Mouse (Mus musculus): ENCODE results near the gene Dapk2.
"Not testable (repeated sequence)": the region's sequence is repeated elsewhere in the genome, so short reads cannot be mapped to it uniquely, and the experiment has no call there.

The Dapk2 gene

DNA sequence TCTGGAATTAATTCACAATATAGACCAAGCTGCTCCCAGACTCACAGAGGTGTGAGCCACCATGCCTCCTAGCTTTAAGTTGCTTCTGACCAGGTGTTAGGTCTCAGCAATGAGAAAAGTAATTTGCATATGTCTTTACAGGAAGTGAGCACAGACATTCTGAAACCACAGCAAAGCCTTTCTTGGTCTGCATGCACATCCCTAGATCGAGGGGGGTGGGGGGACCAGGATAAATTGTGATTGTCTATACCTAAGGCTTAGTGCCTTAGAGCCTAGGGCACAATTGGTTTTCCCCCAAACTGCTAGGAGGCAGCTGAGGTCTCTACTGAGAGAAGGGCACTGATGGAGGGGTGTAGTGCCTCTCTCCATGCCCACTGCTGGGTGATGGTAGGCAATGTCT, 122.5 kb downstream of the Dapk2 start:
- no peak for DNase-seq

DNA sequence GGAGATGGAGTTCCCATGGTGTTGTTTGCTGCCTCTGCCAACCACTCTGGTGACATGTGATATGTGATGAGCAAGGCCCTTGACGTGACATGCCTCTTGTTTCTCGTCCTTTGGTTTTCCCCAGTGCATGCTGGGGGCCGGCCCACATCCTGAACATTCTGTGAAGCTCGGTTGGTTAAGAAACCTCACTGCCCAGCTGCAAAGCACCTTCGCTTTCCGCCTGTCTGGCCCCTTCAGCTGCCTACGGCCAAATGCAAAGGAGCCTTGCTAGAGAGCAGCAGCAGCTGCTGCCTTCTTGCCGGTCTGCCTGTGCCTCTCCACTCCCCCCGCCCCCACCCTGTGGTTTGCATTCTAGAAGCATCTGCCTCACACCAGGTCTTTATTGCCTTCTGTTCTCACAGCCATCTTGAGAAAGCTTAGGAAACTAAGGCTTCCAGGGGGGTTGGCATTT, 123.5 kb downstream of the Dapk2 start:
- DNase-seq = no peak

DNA sequence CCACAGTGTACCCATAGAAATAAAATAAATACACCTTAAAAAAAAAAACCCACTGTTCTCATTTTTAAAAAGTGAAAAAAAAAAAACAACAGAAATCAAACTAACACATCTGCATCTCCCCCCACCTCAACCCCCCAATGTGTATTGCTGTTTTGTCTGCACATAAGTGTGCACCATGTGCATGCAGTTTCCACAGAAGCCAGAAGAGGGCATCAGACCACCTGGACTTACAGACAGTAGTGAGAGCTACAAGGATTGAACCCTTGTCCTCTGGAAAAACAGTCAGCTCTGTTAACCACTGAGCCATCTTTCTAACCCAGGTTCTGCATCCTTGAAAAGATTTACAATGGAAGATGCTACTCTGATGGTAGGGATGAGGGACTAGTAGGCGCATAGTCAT, 124.6 kb downstream of the Dapk2 start:
- DNase-seq = no peak

DNA sequence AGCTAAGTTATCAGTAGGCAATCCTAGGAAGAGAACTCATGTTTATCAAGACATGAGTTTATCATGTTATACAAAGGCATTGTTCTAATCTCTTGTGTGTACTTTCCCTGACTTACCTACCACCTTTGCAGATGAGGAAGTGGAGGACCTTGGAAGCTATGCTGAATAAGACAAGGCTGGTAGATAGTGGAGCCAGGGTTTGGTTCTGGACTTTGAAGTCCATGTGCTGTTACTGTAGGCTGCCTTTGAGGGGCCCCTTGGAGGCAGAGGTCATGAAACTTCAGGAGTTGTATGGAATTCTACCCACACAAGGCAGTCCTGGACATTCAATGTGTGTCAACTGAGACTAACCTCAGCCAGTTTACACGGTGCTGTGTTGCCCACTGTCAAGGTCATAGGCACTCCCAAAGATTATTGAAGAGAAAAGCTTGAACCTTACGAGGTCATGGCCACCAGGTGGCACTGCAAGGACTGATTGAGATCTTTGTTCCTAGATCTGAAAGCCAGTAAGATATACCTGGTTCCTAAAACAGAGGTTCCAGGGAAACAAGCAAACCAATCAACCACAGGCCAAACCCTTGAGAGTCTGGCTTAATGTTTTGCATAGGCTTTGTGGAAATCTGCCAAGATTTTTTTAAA, 125.7 kb downstream of the Dapk2 start:
- DNase-seq = peak; percentile 76

DNA sequence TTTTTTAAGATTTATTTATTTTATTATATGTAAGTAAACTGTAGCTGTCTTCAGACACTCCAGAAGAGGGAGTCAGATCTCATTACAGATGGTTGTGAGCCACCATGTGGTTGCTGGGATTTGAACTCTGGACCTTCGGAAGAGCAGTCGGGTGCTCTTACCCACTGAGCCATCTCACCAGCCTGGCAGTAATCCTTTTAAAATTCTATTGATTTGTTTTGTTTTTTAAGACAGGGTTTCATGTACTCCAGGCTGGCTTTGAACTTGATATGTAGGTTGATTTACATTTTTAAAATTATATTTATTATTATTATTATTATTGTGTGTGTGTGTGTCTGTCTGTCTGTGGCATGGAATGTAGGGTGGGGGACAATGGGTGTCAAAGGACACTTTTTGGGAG, 127.2 kb downstream of the Dapk2 start:
- not testable (repeated sequence) for DNase-seq

DNA sequence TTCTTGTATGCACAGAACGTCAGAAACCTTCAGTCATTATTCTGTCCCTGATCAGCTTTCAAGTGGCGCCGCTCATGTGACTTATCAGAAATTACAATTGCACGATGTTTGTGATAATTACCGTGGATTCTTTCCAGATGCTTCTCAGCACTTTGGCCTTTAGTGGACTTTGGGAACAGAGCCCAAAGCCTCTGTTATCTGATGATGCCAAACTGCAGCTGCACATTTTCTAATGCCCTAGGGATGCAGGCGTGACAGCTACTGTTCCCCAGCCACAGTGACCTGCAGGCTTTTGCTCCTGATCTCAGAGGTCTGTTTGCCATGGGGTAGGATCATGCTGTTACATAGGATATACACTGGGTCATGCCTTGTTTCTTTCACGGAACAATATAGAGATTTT, 127.9 kb downstream of the Dapk2 start:
- DNase-seq = no peak

DNA sequence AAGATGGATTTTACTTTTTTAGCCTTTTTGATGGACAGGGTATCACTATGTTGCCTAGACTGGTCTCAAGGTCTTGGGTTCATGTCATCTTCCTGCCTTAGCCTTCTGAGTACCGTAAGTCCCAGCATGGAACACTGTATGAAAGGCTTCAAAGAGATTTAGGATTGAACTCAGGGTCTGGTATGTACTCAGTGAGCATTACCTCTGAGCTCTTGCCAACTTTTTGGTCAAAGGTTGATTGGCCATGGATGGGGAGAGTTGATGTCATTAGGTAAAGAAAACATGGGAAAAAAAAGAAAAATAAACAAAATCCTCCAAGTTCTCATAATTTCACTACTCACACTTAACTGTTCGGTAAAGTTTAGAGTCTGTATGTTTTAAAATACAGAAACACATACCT, 132.7 kb downstream of the Dapk2 start:
- no peak for DNase-seq

DNA sequence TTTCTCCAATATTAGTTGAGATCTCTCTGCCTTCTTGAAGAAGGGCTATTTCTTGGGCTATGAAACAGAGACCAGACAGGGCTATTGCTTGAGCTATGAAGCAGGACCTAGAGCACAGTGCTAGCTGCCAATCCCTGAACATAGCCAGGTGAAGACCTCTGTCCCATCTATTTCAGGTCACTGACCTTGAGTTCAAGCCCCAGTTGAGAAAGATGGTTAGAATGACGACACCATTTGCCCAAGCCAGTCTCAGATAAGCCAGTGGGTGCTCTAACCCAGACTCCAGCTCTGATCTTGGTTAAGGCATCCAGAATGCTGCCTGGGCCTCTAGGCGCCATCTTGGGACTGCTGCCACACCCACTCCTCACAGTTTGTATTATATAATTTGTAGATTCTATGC, 135.3 kb downstream of the Dapk2 start:
- DNase-seq = no peak

DNA sequence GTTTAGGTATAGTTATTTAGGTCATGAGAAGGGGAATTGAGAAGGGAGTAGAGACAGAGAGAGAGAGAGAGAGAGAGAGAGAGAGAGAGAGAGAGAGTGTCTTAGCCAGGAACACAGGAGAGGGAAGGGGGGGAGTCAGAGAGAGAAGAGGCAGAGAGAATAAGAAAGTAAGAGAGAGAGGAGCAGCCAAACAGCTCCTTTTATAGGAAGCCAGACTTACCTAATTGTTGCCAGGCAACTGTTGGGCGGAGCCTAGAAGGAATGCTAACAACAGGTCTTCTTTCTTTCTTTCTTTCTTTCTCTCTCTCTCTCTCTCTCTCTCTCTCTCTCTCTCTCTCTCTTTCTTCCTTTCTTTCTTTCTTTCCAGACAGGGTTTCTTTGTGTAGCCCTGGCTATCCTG, 136.2 kb downstream of the Dapk2 start:
- DNase-seq = no peak

DNA sequence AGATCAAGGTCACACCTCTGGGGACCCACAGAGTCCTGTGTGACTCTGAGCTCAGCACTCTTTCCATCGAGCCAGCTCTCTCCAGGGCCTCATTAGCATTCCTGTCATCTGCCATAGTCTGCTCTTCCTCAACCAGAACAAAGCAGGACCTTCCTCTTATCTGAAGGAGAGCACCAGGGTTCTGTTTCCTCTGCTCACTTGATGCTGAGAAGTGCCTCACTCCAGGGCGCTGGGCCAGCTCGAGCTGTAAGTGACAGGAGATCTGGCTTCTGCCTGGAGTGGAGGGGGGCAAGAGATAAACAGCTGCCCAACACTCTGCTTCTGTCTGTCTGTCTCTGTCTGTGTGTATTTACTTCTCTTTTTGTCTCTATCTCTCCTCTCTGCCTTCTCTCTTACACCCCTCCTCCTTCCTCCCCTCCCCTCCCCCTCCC, 137.0 kb downstream of the Dapk2 start:
- no peak for DNase-seq

DNA sequence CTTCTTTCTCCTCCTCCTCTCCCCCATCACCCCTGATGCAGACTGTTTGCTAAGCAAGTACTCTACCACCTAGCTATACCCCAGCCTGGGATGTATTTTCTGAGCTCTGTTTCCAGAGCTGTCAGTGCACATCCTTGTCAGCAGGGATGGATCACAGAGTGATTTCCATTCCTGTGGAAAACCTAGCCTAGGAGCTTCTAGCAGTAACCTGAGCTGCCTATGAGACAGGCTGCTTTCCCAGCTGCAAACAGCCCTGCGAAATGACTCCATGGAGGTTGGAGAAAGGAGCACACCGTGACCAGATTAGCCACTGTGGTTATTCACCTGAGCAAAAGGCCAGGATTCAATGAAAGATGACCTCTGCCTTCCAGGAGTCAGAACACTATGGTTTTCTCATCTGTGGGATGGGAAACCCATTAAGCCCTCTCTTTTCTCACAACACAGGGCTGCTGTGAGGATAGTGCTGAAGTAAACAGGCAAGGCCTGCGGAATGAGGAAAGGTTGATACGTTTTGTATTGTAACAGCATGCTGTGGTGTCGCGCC, 137.6 kb downstream of the Dapk2 start:
- DNase-seq = no peak

DNA sequence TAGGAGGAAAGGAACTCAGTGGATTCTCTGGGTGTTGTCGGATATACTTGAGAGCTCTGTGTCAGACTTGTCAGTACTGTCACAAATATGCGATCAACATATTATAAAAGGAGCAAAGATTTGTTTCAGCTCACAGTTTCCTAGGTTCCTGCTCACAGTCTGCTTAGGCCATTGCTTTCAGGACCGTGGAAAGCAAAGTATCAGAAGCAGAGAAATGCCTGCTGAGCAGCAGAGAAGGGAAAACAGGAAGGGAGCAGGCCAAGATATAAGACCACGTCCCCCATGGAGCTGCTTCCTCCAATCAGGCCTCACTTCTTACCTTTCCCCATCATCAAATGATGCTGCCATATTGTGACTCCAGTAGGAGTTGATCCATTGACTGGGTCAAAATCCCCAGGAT, 140.8 kb downstream of the Dapk2 start:
- DNase-seq = no peak

DNA sequence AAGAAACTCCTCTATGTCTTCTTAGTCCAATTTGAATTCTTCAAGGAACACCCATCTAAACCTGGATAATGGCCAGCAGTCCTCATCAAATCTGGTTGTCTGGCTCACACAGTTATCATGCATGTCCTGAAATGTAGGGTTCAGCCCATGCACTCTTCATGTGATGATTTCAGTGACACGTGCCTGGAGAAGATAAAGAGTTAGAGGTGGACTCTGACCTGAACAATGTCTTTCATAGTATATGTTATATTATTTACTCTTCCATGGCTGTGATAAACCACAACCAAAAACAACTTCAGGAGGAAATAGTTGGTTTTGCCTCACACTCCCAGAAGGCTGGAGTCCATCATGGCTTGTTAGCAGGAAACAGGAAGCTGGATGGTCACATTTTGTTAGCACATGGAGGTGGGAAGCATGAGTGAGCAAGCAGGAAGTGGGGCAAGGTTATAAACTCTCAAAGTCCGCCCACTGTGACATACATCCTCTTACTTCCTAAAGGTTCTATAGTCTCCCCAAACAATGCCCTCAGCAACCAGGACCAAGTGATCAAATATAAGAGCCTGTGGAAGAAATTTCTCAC, 142.5 kb downstream of the Dapk2 start:
- DNase-seq = no peak

DNA sequence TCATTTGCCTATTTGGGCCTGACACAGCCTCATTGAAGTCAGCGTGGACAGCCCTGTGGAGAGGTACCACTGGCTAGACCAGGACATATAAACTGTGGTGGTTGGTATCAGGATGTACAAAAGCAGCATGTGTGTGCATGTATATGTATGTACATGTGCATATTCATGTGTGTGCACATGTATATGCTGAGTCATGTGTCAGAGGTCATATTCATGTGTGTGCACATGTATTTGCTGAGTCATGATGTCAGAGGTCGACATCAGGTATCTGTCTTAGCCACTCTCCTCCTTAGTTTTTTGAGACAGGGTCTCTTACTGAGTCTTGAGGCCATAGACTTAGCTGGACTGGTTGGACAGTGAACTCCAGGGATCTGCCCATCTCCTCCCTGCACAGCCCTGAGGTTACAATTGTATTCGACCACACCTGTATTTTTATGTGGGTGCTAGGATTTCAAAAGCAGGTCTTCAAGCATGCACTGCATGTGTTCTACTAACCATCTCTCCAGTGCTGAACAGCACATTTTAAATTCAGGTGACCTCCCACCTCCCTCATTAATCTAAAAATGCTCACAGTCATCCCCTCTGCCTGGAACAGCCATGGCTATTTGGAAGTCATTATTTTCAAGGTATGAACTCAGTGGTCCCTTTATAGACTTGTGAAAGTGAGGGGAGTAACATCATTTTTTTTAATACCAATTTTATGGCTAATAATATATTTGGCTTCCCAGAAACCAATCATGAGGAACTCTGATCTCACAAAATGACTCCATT, 146.5 kb downstream of the Dapk2 start:
- DNase-seq = no peak

DNA sequence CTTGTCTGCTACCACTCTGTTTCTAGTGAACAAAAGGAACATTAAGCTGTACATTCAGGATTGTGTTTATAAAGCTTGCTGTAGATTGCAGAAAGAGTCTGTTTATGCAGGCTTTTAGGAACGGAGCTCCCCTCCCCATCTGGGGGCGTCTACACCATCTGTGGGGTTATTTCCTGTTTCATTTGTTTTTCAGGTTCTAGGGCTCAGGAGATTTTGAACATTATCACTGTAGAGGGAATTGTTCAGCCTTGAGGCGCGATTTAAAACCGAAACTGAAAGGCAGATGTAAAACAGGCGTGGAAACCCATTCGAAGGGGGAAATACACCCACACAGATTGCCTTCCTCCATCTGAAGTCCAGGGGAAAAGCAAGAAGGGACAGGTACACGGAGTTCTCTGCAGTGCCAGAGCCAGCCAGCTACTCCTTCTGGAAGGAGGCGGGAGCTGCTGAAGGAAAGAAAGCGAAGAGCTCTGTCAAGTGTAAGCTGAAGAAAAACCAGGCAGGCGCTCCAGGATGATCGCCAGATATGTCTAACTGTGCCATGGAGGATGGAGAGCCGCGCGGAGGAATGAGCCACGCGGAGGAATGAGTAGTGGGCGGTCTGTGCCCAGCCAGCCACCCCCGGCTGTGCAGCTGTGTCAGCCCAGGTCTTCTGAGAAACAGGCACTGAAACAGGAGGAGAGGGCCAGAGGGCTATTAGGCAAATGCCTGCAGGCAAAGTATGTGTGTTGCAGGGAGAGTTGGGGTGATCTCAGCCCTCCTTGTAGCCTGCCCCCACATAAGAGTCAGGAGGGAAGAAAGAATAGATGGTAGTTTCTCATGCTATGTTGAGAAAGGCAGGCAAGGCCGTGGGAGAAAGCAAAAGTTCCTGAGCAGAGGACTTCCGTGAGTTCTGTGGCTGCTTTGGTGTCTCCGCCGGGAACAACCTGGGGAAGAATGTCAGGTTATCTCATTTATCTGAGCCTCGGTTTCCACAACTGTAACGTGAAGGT, 147.4 kb downstream of the Dapk2 start:
- peak; percentile 51 for DNase-seq

DNA sequence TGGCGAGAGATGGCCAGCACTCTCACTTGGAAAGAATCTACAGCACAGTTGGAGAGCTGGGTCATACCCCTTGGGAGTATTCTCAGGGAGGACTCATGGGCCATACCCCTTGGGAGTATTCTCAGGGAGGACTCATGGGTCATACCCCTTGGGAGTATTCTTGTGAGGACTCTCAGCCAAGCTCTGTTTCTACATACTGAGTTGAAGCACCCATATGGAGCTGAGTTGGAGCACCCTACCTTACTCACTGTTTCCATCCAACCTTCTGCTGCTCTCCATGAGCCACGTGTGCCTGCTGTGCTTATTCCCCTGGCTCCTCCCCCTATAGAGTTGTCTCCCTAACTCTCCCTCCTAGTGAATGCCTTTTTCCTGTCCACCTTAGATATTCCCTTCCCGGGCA, 148.4 kb downstream of the Dapk2 start:
- no peak for DNase-seq

DNA sequence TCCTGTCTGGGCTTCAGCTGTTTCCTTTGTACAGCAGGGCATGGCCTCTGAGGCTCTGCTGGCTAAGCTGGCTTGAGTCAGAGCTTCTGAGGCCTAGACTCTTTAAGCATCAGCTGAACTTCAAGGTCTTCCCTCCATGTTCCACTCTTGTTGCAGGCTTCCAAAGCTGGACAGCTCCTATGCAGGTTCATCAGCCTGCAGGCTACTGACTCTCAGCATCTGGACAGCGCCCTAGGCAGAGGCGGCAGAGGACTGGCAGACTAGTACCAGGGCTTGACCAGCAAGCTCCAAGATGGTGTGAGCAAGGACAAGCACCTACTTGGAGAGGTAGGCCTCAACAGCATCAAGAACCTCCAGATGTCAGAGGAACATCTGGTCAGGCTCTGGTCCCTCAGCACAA, 149.3 kb downstream of the Dapk2 start:
- no peak for DNase-seq

DNA sequence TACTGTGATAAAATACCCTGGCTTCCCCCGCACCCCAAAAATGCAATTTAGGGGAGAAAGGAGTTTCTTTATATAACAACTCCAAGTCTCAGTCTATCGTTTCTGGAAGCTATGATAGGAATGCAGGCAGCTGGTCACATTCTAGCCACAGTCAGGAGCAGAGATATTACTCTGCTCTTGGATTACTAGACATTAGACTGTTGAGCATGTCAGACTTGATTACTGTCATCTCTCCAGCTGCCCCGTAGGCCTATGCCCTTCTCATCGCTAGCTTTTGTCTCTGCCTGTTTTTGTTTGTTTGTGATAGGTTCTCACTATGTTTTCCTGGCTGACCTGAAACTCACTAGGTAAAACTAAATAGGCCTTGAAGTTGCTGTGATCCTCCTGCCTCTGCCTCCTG, 150.7 kb downstream of the Dapk2 start:
- no peak for DNase-seq

DNA sequence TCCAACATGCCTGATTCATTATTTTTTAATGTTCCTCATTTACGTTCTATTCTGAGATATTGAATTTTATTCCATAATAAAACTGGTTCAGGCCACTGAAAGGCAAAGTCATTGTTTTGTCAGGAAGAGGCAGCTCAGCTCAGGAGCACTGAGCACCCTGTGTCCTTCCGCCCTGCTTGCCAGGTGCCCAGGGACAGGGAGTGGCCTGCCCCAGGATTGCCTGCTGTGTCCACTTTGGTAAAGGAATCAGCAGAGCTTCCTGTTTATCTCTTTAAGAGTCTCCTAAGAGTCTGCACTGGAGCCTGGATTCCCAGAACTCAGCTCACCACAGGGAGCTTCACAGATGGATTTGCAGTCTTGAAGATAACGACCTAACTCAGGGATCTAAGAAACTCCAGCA, 153.4 kb downstream of the Dapk2 start:
- no peak for DNase-seq

DNA sequence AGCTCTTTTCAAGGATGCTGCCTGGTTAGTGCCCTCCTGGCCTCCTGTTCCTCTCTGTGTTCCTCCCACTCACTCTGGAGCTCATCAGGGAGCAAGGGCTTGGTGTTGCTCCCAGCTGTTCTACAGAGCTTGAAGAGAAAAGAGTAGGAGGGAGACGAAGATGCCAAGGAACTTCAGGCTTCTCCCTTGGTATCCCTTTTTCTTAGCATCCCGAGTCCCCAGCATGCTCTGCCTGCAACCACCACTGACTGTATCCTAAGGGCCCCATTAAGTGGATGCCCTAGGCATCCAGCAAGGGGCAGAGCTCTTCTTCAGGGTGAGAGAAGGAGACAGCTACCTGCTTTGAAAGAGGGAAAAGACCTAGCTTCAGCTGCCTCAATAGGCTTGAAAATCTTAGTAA, 158.6 kb downstream of the Dapk2 start:
- no peak for DNase-seq

All from cerebellum, adult 11 months (tissue).